Mouse (Mus musculus) MN1 (cell line): ENCODE data around the gene Atp1b3.
A peak's percentile ranks its signal among the peaks of the same experiment; 100 is the strongest.
"Not testable (repeated sequence)": the region's sequence is repeated elsewhere in the genome, so short reads cannot be mapped to it uniquely, and the experiment has no call there.

Experiments
- DNase-seq: peaks from one replicate; pipeline ENCODE4 v3.0.0-alpha.2; 2016; ENCODE audit warnings: low spot score

Gene Atp1b3

GRCm38 (mm10) chr9:96363581-96364140, 581 bp downstream of the Atp1b3 start:
- DNase-seq: peak; percentile 79

GRCm38 (mm10) chr9:96360056-96360455, 4.2 kb downstream of the Atp1b3 start:
- no peak for DNase-seq

DNA sequence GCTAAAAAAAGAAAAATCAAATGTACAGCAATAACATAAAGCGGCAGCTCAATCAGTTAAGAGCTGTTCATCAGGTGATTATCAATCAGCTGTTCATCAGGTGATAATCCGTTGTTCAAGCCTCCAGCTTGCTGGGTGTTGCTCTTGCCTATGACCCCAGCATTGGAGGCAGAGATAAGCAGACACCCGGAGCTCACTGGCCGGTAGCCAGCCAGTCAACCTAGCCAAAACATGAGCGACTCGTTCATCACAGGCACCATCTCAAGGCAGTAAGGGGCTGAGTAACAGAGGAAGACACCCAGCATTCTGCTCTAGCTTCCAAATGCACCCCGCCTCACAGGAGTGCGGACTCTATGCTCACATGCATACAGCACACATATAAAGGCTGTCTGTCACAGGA, 10.4 kb downstream of the Atp1b3 start:
- peak; percentile 63 for DNase-seq

DNA sequence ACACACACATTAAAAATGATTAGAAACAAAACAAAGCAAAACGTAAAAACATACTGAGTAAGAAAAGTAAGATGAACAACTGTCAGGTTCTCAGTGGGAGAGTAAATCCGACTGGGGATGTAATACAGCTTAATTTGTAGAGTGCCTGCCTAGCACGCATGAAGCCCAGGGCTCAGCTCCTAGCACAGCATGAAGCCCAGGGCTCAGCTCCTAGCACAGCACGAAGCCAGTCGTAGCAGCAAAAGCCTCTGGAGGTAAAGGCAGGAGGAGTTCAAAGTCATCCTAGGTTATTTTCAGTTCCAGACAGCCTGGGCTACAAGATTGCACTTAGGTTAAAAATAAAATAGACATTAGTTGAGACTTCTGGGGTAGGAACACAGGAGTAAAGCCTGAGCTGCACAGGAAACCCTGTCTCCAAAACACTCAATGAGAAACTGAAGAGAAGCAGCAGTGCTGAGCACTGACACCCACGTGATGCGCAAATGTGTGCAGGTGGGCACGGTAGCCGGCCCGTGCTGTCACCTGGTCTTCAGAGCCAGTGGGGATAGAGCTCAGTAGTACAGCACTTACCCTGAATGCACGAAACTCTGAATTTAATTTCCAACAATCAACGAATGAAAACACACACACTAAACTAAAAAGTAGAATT, 11.0 kb downstream of the Atp1b3 start:
- no peak for DNase-seq

- DNase-seq: not testable (repeated sequence)
Observed at GRCm38 (mm10) chr9:96351771-96352170, 12.5 kb downstream of the Atp1b3 start.

DNA sequence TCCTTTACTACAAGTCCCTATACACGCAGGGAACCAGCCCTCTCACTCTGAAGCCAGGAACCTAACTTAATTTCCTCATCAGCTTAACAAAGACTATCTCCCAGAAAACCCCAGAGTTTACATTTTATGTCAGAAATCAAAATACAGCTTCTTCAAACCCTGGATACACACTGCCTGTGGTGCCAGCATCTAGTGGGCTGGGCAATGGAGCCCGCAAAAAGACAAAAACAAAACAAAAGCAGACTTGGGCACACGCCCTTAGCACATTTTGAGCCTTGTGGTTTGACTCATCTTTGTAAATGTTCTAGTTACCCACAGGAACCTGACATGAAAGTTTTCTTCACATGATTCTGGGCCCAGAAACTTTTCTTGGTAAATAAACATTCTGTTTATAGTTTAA, 13.8 kb downstream of the Atp1b3 start:
- DNase-seq: no peak

GRCm38 (mm10) chr9:96350010-96350409, 14.2 kb downstream of the Atp1b3 start:
- DNase-seq: peak; percentile 77

- no peak for DNase-seq
Observed at GRCm38 (mm10) chr9:96348885-96349284, 15.4 kb downstream of the Atp1b3 start.

GRCm38 (mm10) chr9:96345750-96346149, 18.5 kb downstream of the Atp1b3 start:
- no peak for DNase-seq

- DNase-seq: no peak
Observed at GRCm38 (mm10) chr9:96331146-96331545, 33.1 kb downstream of the Atp1b3 start.

DNA sequence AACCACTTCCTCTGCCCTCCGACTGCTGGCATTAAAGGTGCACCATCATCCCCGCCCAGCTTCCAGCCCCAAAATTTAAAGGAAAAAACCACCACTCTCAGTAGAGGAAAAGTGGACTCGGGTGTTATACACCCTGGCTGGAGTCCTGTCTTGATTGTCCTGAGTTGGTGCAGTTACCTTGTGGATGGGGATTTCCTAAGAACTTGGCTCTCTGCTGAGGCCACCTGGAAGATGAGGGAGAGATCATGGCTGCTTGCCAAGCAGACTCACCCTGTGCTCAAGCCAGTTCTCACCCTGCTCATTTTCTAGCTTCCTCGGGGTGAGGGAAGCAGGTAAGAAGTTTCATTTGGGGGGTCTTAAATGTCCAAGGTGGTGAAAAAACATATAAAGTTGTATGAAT, 36.0 kb downstream of the Atp1b3 start:
- DNase-seq: no peak

DNA sequence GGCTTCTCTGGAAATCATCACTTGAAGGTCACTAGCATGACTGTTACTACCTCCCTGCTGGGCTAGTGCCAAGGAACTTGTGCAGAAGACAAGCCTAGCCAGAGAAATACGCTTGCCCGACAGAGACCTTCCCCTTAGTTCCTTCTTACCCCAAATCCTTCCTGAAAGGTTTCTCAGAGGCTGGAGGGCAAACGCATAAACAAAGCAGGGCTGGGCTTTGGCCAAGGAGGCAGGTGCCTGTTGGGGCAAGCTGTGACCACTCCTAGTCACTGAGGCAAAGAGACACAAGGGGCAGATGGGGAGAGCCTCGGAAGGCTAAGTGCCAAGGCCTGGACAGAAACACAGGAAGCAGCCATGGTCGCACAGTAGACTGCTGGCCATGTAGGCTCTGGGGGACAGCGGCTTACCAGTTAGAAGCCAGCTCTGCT, 37.7 kb downstream of the Atp1b3 start:
- peak; percentile 40 for DNase-seq

DNA sequence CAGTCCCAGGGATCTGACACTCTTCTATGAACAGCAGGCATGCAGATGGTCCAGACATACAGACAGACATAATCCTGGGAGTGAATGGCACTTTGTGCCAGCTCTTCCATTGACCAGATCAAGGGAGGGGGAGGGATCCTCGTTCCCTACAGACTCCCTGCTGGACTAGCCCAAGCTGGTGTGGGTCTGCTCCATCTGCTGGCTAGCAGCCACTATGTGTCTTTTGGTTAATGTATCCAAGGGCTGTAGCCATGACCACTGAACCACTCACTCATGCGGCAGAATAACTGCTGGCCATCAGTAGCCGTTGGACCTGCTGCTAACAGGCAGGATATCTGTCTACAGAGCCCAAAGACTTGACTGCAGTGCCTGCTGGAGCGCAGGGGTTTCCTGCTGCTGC, 39.7 kb downstream of the Atp1b3 start:
- peak; percentile 7 for DNase-seq

DNA sequence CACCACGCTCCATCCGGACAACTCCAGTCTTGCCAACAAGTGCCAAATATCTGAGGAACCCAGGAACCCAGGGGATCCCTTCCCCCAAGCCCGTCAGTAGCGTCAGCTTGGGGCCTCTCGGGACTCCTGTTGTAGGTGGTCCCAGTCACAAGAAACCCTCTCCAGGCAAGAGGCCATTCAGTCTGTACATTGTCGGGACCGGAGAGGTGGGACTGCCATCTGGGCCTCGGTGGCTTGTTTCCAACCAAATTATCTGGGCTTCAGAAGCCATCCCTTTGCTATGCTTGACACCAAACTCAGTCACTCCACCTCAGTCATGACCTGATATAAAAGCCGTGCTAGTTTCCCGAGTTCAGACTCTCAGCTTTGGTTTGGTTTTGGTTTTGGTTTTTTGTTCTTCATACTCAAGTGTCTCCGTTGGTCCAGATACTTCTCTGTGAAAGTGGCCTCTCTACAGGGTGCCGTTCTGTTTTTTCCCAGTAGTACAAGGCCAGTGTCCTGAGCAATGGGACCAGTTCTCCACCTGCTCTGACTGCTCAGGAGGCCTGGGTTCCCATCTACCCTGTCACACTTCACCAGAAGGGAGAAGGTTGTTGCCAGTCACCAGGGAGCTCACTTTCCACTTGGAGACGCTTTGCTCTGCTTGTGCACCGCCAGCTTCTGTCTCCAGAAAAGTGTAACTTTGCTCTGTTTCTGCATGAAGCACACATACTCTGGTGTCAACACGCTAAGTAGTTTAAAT, 41.7 kb downstream of the Atp1b3 start:
- no peak for DNase-seq

DNA sequence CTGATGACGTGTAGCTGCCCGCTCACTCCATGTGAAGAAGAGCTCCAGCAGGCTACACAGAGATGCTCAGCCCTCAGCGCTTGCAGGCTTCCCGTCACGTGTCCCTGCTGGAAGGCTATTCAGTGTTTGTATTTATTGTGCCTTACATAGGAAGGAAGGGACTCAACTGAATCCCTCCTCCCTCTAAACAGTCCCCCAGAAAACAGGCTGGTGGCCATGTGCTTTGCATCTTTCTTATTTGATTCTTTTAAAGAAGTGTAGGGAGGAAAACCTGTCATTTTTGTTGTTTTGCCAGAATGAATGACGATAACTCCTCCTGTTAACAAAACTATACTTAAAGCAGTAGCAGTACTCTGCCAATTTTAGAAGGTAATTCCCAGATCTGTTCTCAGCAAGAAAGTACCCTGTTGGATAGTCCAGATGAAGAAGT, 43.7 kb downstream of the Atp1b3 start:
- DNase-seq: no peak

- DNase-seq: no peak
Observed at GRCm38 (mm10) chr9:96319333-96319732, 44.9 kb downstream of the Atp1b3 start.

DNA sequence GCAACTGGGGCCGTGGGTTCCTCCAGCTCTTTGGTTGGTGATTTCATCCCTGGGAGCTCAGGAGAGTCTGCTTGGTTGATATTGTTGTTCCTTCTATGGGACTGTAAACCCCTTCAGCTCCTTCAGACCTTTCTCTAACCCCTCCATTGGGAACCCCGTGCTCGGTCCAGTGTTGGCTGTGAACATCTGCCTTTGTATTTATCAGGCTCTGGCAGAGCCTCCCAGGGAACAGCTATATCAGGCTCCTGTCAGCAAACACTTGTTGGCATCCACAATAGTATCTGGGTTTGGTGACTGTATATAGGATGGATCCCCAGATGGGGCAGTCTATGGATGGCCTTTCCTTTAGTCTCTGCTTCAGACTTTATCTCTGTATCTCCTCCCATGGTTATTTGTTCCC, 52.2 kb downstream of the Atp1b3 start:
- no peak for DNase-seq

GRCm38 (mm10) chr9:96308816-96309215, 55.4 kb downstream of the Atp1b3 start:
- DNase-seq: peak; percentile 7

GRCm38 (mm10) chr9:96299324-96300008, 64.8 kb downstream of the Atp1b3 start:
- DNase-seq: no peak

- DNase-seq: no peak
Observed at GRCm38 (mm10) chr9:96292144-96292543, 72.1 kb downstream of the Atp1b3 start.

- DNase-seq: peak; percentile 51
Observed at GRCm38 (mm10) chr9:96284916-96285315, 79.3 kb downstream of the Atp1b3 start.
